Mouse (Mus musculus): ENCODE measurements around the gene Ppp1r3c. TPM values are rescaled to one million over a fixed set of nuclear protein-coding genes. Genes with fewer than 3 reads are reported as not detected.
"Not testable (repeated sequence)": the region's sequence is repeated elsewhere in the genome, so short reads cannot be mapped to it uniquely, and the experiment has no call there.

Gene Ppp1r3c
- total RNA-seq (2021), result 100 to 1,000 TPM; 219 to 491 TPM
- long read RNA-seq, experiment 1, transcript Ppp1r3c-201 (2 exons, 2,725 nt), result major isoform, 85 of 197 reads
- long read RNA-seq, experiment 1, partial matches to known transcripts, result 0 of 197 reads
- long read RNA-seq, experiment 1, other reads (novel, unspliced or antisense), result 112 of 197 reads
- long read RNA-seq, experiment 2, transcript Ppp1r3c-201 (2 exons, 2,725 nt), result major isoform, 15 of 39 reads
- long read RNA-seq, experiment 2, partial matches to known transcripts, result 0 of 39 reads
- long read RNA-seq, experiment 2, other reads (novel, unspliced or antisense), result 24 of 39 reads

- DNase-seq, result peak; percentile 96
These were observed at the start of gene Ppp1r3c for GRCm38 (mm10) chr19:36736537-36736936. Ppp1r3c (minus strand) TSS chr19:36736653.

GRCm38 (mm10) chr19:36783179-36783578, 46.7 kb upstream of the Ppp1r3c start:
- DNase-seq, result no peak

DNA sequence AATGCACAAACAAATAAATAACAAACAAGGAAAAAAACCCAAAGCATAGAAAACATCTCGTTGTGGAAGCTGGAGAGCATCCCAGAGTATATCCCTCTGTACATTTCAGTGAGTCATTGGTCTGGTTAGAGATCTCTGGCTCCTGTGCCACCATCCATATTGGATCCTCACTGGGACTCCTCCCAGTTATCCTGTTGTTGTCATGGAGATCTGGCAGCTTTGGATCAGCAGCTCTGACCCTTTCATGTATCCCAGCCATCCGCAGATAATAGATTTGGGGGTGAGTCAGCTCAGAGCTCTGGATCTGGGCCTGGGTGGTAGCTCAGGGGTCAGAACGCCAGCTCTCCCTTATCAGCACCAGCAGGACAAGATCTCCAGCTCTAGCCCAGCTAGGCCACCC, 46.1 kb upstream of the Ppp1r3c start:
- no peak for DNase-seq

DNA sequence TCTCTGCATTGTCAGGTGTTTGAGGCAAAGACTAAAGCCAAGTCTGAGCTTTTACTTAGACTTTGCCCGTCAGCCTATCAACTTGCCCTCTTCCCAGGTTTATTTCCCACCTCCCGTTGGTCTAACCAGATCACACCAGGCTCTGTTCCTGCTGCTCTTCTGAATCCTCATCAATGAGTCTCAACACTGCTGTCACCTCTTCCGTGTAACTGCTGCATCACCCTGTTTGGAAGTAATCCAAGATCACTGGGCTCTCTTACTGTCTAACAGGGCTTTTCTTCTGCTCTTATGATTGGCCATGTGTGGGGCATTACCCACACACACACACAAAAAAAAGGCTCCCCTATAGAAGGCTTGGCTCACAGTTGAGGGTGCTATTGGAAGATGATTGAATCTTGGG, 45.5 kb upstream of the Ppp1r3c start:
- DNase-seq, result no peak

- DNase-seq, result no peak
These were observed 43.9 kb upstream of the Ppp1r3c start for GRCm38 (mm10) chr19:36780375-36780774.

DNA sequence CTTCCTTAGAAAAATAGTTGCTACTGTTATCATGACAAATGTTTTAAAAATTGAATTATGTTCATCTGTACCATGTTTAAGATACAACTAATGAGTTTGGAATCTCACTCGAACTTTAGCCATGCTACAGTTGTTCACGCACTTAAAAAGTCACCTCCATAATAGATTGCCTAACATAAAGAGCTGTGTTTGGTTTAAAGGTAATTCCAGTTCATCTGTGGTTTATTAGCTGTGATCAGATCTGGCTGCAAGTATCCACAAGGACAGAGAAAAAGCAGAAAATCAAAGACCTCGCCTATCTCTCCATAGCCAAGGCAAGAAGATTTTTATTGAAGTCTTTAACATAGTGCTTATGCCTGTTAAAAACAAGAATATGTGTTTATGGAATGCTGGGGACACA, 43.3 kb upstream of the Ppp1r3c start:
- no peak for DNase-seq

- peak; percentile 82 for DNase-seq
These were observed 39.1 kb upstream of the Ppp1r3c start for GRCm38 (mm10) chr19:36775531-36775930.

DNA sequence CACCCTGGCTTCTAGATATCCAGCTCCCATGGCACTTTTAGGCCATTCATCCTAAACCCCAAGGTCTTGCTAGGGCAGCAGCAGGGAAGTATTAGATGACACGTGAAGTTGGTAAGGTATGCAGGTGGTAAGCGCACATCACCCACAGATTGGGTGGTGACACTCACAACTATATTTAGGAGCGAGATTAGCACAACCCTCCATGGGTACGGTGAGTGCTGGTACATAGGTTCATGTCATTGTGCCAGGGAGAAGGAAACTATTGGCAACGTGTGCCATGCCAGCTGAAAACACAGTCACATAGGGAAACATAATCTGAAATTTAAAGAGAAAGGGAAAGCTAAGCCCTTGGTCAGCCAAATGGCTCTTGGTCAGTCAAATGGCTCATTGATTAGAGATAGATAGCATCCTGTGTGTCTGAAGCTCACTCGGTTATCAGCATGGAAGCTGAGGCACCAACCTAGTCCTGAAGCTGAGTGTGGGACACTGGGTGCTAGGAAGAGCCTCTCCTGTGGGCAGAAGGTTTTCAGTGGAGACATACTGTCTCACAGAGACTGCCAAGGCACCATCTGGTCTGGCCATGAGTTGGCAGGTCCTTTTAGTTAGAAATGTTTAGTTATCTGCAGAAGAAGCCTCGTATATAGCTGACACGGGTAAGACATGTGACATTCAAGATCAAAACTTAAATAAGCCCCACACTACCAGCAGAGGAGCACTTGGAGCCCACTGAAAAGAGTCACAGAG, 37.4 kb upstream of the Ppp1r3c start:
- DNase-seq, result no peak

- no peak for DNase-seq
These were observed 31.6 kb upstream of the Ppp1r3c start for GRCm38 (mm10) chr19:36768084-36768483.

- no peak for DNase-seq
These were observed 28.0 kb upstream of the Ppp1r3c start for GRCm38 (mm10) chr19:36764451-36764850.

DNA sequence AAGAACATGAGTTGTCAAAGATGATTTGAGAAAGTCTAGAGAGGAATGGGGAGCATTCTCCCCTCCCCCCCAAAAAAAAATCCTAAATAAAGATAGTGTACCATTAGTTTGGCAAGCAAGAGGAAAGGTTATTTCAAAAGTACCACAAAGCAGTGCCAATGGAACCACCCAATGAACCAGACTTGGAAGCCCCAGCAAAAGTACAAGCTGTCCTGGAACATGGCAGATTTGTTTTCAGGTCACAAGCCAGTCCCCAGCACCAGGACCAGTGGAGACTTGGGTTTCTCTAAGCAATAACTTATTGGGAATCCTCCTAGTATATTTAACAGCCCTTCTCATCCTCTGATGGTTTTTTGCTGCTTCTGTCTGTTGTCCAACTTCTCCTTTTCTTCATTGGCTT, 12.5 kb upstream of the Ppp1r3c start:
- peak; percentile 16 for DNase-seq

DNA sequence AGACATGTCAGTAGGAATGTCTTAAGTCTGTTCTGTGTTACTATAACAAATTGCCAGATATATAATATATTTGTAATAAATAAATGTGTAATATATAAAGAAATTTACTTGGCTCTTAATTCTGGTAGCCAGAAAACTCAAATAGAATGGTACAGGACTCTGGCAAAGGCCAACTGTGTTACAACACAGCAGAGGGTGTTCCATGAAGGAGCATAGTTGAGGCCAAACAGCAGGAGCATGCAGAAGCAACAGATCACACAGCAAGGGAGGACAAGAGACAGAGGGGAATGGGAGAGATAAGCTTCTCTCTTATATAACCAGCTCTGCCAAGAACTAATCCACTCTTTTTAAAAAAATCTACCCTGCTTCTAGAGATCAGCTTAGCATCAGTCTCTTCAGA, 5.9 kb upstream of the Ppp1r3c start:
- no peak for DNase-seq

GRCm38 (mm10) chr19:36739566-36740211, 3.2 kb upstream of the Ppp1r3c start:
- DNase-seq, result no peak

DNA sequence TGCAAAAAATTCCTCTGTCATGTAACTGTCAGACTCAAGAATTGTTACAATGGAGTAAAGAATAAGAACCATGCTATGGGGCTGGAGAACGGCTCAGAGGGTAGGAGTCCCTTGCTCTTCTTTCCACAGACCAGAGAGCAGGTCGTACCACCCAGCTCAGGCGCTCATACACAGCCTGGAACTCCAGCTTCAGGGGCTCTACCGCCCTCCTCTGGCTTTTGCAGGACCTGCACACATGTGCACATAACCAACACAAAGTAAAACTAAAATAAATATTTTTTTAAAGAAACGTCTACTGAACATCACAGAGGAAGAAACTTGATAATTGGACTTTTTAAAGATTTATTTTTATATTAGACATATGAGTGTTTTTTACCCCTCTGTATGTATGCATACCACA, 1.6 kb upstream of the Ppp1r3c start:
- DNase-seq, result no peak

DNA sequence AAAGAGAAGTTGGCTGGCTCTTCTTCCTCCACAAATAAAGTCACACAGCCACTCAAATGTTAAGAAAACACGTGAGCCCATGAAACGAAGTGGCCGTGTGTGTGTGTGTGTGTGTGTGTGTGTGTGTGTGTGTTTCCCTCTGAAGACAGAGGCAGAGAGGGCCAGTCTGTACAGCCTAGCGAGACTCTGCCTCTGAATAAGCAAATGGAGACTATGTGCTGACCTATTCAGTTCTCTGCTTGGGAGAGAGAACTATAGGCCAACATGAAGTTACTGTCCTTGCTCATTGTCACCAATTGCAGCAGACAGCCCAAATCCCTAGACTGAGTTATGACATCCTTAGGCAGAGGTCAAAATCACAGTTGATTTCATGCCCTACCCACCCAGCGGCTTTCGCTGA, 634 bp upstream of the Ppp1r3c start:
- DNase-seq, result no peak

DNA sequence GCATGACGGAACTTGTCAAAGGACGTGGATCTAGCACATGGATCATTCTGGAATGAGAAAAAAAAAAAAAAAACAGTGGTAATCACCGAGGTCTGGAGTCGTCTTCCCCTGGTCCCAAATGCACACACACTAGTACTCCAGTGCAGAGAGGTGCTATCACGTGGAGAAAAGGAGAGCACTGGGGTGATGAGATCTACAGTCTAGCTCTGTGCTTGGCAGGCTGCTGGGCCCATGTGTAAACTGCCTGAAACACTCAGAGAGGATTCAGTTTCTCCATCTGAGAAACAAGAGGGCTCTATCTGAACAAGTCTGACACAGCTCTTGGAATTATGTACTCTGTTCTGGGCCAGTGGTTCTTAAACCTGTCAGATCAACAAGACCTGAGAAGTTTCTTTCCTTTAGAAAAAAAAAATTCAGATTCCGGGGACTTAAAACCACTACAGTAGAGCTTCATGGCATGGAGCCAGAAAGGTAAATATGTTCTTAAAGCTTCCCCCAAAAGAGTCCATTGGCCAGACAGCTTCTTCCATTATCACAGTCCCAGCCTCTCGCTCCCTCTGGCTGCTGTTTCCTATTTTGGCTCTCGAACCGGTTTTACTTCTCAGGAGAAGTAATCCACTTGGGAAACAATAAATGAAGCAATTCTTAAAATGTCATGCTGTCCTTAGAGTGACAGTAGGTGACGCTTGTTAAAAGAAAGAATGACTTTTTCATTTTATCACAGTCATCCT, 2.0 kb downstream of the Ppp1r3c start:
- DNase-seq, result peak; percentile 20

DNA sequence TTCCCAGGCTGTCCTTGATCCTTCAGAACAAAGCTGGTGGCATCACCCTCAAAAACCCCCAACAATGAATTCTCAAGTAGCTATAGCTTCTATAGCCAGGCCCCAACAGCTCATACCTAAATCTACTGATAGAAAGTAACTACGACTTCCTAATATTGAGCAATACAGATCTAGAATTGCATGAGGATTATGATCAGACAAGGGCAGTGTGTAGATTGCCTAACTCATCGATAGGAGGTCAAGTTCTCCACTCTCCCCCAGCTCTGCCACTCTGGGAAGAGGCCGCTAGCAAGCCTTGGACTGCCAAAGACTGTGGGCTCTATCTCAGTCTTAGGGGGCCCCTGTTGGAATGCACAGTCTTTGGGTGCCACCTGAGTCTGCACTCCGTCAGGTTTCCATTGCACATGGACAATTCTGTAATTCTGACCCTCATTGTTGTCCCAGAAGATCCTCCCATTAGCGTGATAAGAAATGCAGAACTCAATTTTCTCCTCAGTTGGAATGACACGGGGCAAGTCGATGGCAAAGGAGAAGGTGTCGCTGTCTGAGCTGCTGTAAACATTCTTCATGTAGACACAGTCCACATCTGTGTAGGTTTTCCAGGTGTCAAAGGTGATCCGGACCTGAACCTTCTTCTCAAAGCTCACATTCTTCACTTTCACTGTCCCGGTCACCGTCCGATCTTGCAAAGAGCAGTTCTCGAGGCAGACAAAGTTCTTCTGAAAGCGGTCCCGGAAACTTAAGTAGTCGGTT, 3.1 kb downstream of the Ppp1r3c start:
- no peak for DNase-seq

DNA sequence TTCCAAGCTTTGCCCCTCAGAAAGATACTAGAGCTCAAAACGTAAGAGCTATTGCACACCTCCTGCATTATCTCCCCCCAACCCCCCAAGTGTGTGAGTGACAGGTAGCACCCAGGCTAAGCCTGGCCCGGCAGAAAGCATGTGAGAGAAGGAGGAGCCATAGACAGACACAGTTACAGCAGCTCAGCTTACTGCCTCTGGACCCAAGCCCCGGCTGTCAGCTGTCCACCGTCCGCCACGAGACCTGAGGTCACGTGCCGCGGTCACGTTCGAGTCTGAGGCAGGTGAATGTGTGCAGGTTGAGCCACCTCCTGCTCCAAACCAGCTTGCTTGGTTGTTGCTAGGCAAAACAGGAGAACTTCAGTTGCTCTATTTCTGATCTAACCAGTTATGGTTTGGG, 5.1 kb downstream of the Ppp1r3c start:
- DNase-seq, result peak; percentile 66

- not testable (repeated sequence) for DNase-seq
These were observed 6.0 kb downstream of the Ppp1r3c start for GRCm38 (mm10) chr19:36730414-36730813.

- no peak for DNase-seq
These were observed 7.6 kb downstream of the Ppp1r3c start for GRCm38 (mm10) chr19:36728741-36729460.

DNA sequence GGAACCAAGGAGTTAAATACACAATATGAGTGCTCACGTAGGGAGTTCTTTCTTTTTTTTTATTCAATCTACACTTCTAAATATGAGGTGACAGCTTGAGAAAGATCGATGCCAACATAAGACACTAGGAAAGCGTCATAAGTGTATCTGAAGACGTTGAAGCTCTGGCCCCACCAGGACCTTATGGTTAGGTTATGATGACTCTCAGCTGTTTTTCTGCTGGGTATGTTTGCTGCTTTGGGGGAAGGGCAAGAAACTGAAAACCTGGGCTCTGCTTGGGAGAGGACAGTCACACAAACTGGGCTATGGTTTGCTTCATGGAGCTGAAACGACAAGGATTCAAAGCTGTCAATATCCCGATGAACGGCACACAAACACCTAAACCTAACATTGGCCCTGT, 11.5 kb downstream of the Ppp1r3c start:
- no peak for DNase-seq

Measured in gastrocnemius, postnatal 25 days (tissue).